Mouse (Mus musculus) left cerebral cortex, postnatal 25 days (tissue): ENCODE measurements at regions not wholly inside any gene's neighbourhood (a gene's known extent, or its start where the extent isn't known, plus 50 kb on each side); places are given as distances from the start of the nearest gene placed in this dataset.
"Not testable (repeated sequence)": the region's sequence is repeated elsewhere in the genome, so short reads cannot be mapped to it uniquely, and the experiment has no call there.

ENCODE experiments used
- DNase-seq, 2 experiments: peaks; one replicate each; pipeline ENCODE4 v3.0.0; 2022; ENCODE audit warnings: low spot score in 2 of 2, mixed read lengths in 1 of 2
- intact Hi-C: fragments of 180-260 bp; cut with DNase I; formaldehyde crosslinking; loops from one replicate; pipeline ENCODE4 v1.15.1; 2025

- DNase-seq: no peak
- intact Hi-C loops: no loop called here
Measured at GRCm38 (mm10) chr14:84157412-84157811, 286.0 kb upstream of the Pcdh17 start.

- intact Hi-C loops: loop anchor here (10.0 kb wide), 1 partner anchor 931 kb away; no protein-coding TSS in a partner anchor
- DNase-seq: peak; percentile 34 to 84
Measured at GRCm38 (mm10) chr14:84175446-84175845, 267.9 kb upstream of the Pcdh17 start.

GRCm38 (mm10) chr14:84210949-84211348 lies 232.4 kb upstream of the Pcdh17 start:
- DNase-seq: no peak
- intact Hi-C loops: no loop called here

GRCm38 (mm10) chr14:84222996-84223395 lies 220.4 kb upstream of the Pcdh17 start:
- intact Hi-C loops: no loop called here
- no peak for DNase-seq

GRCm38 (mm10) chr14:84223924-84224323 lies 219.4 kb upstream of the Pcdh17 start:
- no peak for DNase-seq
- intact Hi-C loops: no loop called here

GRCm38 (mm10) chr14:84248006-84248405 lies 195.4 kb upstream of the Pcdh17 start:
- not testable (repeated sequence) for DNase-seq

GRCm38 (mm10) chr14:84252583-84252982 lies 190.8 kb upstream of the Pcdh17 start:
- intact Hi-C loops: no loop called here
- DNase-seq: no peak

More at GRCm38 (mm10) chr14:84248006-84248405, 195.4 kb upstream of the Pcdh17 start:
- intact Hi-C loops: not testable (repeated sequence)

- DNase-seq: peak in 1 of 2 experiments; percentile 57
- intact Hi-C loops: no loop called here
Measured at GRCm38 (mm10) chr14:84257671-84258070, 185.7 kb upstream of the Pcdh17 start.

GRCm38 (mm10) chr14:84258633-84259032 lies 184.7 kb upstream of the Pcdh17 start:
- intact Hi-C loops: no loop called here
- DNase-seq: peak in 1 of 2 experiments; percentile 9

GRCm38 (mm10) chr14:84263936-84264335 lies 179.4 kb upstream of the Pcdh17 start:
- DNase-seq: no peak
- intact Hi-C loops: no loop called here

- DNase-seq: no peak
- intact Hi-C loops: no loop called here
Measured at GRCm38 (mm10) chr14:84266217-84266616, 177.1 kb upstream of the Pcdh17 start.

GRCm38 (mm10) chr14:84283440-84284203 lies 159.7 kb upstream of the Pcdh17 start:
- DNase-seq: no peak
- intact Hi-C loops: no loop called here

- no peak for DNase-seq
- intact Hi-C loops: no loop called here
Measured at GRCm38 (mm10) chr14:84320738-84321137, 122.6 kb upstream of the Pcdh17 start.

- DNase-seq: no peak
- intact Hi-C loops: no loop called here
Measured at GRCm38 (mm10) chr14:84339604-84340003, 103.8 kb upstream of the Pcdh17 start.
